Mouse (Mus musculus) gastrocnemius, postnatal 10 days (tissue): ENCODE data around the gene Yme1l1. TPM values are rescaled to one million over a fixed set of nuclear protein-coding genes. Genes with fewer than 3 reads are reported as not detected.

Source experiments
- DNase-seq: peaks from one replicate; pipeline ENCODE4 v3.0.0; 2021; ENCODE audit warnings: mixed read lengths
- long read RNA-seq, 2 experiments: library from polyadenylated mRNA; stranded (forward); transcript quantifications; one replicate each; pipeline ENCODE4 v2.0.0; 2021
- total RNA-seq, 2 experiments: library from RNA; stranded (reverse); gene quantifications; 2 replicates each; pipeline ENCODE4 v1.2.3; 2021

The Yme1l1 gene
- total RNA-seq: 10 to 100 TPM; 64.0 to 66.5 TPM
- long read RNA-seq, experiment 1, full-length matches to known transcripts: 50 of 56 reads
- long read RNA-seq, experiment 1, partial matches to known transcripts: 4 of 56 reads
- long read RNA-seq, experiment 1, other reads (novel, unspliced or antisense): 2 of 56 reads
- long read RNA-seq, experiment 2, full-length matches to known transcripts: 43 of 49 reads
- long read RNA-seq, experiment 2, partial matches to known transcripts: 3 of 49 reads
- long read RNA-seq, experiment 2, other reads (novel, unspliced or antisense): 3 of 49 reads

DNA sequence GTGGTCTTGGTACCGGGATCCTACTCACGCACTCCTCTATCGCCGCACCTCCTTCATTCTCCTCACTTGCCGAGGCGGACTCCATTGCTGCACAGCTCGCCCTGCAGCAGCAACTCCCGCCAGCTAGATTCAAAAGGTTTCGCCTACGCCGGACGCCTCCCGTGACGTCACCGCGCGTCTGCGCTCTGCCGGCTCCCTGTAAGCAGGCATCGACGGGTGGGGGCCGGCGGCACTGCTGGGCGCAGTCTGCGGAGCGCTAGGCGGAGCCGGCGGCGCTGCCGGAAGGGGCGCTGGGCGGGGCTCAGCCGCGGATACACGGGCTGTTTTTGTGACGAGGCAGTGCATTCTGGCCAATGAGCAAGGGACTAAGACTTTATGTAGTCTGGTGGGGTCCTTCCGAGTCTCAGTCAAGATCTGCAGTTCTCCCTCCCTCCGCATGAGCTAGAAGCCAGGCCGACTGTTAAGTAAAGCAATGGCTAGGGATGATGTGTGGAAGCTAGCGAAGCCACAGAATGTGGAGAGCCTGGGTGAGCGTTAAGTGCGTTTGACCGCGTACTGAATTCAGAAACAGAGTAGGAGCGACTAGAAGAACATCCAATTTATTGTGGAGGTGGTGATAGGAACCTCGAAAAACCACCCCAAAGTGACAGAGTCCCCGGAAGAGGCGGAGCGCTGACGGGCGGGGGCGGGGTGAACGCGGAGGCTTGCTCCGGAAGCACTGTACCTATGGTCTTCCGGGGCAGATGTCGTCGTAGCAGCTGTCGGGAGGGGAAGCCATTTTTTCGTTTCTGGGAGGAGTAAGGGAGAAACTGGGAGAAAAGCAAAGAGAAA lies at the start of gene Yme1l1, which contains the start of gene Mastl:
Gene Yme1l1, plus strand, starts transcription at position 593 of the 831 bp plus-strand sequence.
Gene Mastl, minus strand, starts transcription at position 248 of the 831 bp plus-strand sequence.
- peak; percentile 98 for DNase-seq

DNA sequence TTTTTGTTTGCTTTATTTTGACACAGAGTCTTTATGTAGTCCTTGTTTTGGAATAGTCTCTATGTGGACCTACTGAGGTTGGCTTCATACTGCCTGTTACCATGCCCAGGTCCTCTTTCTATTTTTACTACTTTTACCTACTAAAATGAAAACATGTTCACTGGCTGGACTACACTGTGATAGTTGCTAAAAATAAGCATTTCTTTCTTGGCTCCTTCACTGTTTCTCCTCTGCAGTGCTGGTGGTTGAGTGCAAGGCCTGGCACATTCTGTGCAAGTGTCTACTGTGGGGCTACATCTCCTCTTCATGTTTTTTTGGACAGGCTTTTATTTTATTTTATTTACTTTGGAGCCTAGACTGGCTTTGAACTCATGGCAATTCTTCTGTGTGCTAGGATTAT lies 36.6 kb upstream of the Yme1l1 start:
- no peak for DNase-seq

DNA sequence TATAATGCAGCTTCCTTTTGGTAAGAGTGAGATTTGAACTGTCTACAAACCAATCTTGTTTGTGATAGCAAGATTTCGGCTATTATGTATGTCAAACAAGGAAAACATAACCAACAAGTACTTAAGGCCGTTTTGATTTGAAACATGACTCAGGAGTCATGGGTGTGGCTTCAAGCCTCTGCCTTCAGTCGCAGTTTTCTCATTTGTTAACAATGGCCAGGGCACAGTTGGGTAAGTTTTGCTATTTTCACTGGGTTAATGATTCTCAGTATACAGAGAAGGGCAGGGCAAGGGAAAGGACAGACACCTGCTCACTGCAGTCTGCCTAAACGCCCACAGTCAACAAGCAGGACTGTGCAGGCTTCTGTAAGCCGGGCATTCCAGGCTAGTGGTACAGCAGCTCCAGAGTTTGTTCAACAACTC lies 959 bp upstream of the Yme1l1 start:
- no peak for DNase-seq

GRCm38 (mm10) chr2:23156608-23157081 lies 476 bp downstream of the Yme1l1 start:
- DNase-seq: no peak

DNA sequence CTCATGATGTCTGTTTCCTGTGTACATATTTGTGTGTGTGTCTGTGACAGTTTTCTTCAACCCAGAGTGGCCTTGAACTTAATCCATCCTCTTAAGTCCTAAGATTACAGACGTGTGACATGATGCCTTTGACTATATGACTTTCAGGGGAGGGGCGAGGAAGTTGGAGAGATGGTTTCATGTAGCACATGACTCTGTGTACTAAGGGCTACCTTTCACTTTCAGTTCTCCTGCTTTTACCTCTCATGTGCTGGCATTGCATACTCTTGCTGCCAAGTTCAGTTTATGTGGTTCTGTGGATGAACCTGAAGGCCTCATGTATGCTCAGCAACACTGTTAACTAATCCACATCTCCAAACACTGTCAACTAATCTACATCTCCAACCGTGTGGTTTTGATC lies 16.1 kb downstream of the Yme1l1 start:
- no peak for DNase-seq

GRCm38 (mm10) chr2:23194366-23194765 lies 38.2 kb downstream of the Yme1l1 start:
- DNase-seq: no peak

GRCm38 (mm10) chr2:23201034-23201433 lies 44.9 kb downstream of the Yme1l1 start:
- DNase-seq: no peak

DNA sequence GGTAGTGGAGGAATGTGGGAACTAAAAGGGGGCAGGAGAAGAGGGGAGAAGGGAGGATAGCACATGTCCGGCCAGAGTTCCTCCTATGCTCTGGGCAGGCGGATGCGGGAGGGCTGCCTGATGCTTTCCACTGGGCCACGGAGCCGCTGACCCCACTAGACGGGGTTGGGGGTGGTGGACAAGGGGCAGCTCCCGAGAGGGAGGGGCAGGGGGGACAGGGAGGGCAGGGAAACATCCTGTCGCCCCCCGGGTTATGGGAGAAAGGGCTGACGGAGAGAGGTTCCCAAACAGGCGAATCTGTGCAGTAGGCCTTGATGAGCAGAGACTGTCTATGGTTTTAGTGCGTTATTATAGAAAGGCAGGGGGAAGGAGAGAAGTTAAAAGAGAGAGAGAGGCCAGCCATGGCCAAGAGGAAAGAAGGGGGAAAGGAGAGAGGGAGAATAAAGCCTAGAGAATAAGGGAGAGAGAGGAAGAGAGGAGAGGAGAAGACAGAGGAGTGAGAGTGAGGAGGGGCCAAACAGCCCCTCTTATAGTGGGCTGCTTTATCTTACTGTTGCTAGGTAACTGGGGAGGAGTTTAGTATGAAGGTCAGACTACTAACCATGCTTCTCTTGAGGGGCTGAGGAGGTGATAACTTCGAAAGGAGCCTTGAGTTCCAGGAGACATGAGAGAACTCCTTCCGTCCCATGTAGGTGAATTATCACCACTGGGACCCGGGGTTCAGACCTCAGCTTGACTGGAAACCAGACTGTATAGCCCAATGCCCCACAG lies 46.9 kb downstream of the Yme1l1 start:
- DNase-seq: peak; percentile 6

DNA sequence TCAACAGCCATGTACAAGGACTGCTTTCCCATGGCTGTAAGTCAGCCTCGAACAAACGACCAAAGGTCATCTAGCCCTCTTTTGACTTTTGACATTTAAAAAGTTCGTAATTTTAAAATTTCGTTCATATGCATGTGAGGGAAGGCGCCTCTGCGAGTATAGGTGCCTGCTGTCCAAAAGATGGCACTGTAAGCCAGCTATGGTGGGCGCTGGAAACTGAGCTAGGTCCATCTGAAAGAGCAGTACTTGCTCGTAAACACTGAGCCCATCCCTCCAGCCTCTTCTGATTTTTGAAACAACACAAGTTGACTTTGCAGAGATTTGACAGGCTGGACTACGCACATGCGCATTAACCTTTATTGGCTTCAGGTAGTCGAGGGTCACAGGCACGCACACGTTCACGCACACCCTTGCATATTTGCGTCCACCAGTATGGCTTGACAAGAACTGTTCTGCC lies 50.9 kb downstream of the Yme1l1 start, which contains the start of gene 4931423N10Rik:
Gene 4931423N10Rik, plus strand, starts transcription at position 407 of the 457 bp plus-strand sequence.
- no peak for DNase-seq

DNA sequence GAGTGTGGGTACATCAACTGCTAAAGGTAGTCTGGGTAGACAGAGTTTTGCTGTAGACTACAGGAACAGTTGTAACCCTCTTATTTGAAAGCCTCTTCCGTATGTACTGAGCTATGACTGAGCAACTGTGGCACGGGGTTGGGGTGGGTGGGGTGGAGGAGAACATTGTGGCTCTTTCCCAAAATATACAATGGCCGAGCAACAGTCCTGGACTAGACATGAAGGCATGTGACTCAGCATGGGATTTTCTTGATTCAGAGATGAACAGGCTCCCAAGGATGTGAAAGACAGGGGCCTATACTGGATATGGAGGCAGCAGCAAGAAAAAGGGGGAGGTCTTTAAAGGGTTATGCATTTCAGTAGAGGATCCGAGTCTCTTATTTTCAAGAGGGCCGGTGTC lies 57.5 kb downstream of the Yme1l1 start:
- DNase-seq: no peak

DNA sequence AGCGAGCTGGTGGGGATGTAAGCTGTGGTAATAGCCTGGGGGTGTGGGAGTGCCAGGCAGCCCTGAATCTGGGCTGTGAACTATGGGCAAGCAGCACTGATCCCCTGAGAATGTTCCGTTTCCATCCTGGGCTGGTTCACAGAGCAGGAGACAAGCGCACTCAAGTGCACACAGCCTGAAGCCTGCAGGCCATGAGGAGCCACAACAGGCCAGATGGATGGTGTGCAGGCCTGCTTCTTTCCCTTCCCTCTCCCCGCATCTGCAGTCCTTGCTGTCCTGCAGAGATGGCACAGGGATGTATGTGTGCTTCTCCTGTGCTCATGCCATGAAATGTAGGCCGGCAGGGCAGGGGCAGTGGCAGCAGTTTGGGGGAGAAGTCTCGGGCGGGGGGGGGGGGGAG lies 69.0 kb downstream of the Yme1l1 start:
- no peak for DNase-seq

- no peak for DNase-seq
These were observed 72.3 kb downstream of the Yme1l1 start for GRCm38 (mm10) chr2:23228463-23228862.

DNA sequence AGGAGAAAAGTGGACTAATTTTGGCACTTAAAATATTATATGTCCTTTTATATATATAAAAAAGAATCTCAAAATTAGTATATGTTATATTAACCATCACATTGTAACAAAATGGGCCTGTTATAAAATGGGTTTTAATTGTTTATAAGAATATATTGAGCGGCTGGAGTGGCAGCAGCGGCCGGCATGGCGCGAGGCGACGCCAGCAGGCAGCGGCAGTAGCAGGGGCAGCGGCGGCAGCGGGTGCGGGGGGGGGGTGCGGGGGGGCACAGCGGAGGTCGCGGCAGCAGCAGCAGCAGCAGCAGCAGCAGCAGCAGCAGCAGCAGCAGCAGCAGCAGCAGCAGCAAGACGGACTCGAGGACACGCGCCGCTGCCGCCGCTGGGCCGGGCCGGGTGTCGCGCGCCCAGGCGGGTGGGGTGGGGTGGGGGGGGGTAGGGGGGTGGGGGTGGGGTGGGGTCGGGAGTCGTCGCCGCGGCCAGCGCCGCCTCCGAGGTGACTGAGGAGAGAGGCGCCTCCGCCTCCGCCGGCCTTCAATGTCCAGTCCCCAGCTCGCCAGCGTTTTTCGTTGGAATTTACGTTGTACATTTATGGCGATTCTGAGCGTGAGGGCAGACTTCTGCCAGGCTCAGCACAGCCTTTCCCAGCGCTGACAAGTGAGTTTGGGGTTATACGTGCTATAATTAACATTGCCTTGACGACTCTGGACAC lies 78.0 kb downstream of the Yme1l1 start:
- DNase-seq: peak; percentile 4

Other genes starting within 250 kb of the Yme1l1 start
- 10 to 100 TPM; 28.6 to 34.7 TPM for gene Abi1, start 116.1 kb upstream of the Yme1l1 start, total RNA-seq
- 10 to 100 TPM; 34.7 to 36.4 TPM for gene Acbd5, start 88.2 kb upstream of the Yme1l1 start, total RNA-seq
- 1 to 10 TPM; 2.5 to 3.3 TPM for gene Mastl, start 345 bp upstream of the Yme1l1 start, total RNA-seq
- gene 4931423N10Rik, start 51.1 kb downstream of the Yme1l1 start, total RNA-seq: under 1 TPM in 1 of 2 experiments, not detected in 1; 0.12 TPM
- not detected for gene Nxph2, start 164.9 kb downstream of the Yme1l1 start, total RNA-seq